Mouse (Mus musculus) adrenal gland, adult 2 months (tissue): Measurements from ENCODE around the gene Lzts2. TPM values are rescaled to one million over a fixed set of nuclear protein-coding genes. Genes with fewer than 3 reads are reported as not detected.

Experiments used
- DNase-seq: peaks from one replicate; pipeline ENCODE4 v3.0.0; 2021
- polyA plus RNA-seq: library from polyadenylated mRNA; depleted of rRNA; stranded (reverse); fragments of >200 nt; gene quantifications from 2 replicates; pipeline ENCODE4 v1.2.3, GENCODE M21; 2012
- total RNA-seq, 2 experiments: library from RNA; stranded (reverse); gene quantifications; 2 replicates each; pipeline ENCODE4 v1.2.3; 2021

The Lzts2 gene
- total and polyA plus RNA-seq, 3 experiments, result 52.8 to 313 (median 111) TPM

DNA sequence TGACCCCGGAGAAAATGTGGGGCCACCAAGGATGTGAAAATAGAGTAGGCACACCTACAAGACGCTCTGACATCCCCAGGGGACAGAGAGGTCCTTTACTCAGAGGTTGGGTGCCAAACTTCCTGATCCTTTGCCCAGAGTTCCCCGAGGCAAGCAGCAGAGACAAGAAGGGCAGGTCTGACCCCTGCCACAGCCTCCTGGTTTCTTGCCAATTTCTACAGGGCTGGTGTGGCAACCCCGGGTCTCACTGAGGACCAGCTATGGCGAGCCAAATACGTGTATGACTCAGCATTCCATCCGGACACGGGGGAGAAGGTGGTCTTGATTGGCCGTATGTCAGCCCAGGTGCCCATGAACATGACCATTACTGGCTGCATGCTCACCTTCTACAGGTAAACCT lies 35.3 kb downstream of the Lzts2 start:
- no peak for DNase-seq

DNA sequence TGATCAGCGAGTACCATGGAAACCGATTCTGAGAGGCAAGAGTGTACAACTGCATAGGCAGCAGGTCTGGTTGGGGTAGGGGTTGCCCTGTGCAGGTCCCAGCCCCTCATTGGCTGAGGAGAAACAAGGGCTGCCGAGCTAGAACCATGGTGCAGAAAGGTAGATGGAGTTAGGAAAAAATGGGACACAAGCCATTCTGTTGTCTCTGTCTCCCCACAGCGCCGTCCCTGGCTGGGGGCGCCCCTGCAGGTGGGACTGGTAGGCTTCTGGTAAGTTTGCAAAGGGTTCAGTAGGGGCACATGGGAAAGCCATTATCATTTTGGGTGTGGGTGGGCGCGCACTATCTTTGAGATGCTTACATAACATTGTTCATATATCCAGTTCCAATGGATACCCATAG lies 39.2 kb downstream of the Lzts2 start:
- no peak for DNase-seq

GRCm38 (mm10) chr19:45054892-45055690 lies 40.9 kb downstream of the Lzts2 start:
- DNase-seq, result peak; percentile 68

DNA sequence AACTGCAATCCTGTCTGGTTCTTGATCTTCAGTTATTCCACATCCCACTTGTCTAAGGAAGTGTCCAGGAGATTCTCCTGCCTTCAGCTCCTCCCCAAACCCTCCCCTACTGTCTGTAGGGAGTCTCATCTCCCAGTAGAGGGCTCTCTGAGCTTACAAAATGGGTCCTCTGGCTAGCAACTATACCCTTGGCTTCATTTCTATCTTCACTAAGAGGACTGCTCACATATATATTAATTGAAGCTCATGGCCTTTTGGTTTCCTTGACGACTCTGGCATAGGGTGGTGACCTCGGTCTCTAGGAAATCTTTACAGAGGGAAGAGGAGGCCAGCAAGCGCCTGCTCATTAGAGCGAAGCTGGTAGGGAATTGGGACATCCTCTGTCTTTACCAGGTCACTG lies 42.1 kb downstream of the Lzts2 start:
- peak; percentile 73 for DNase-seq

GRCm38 (mm10) chr19:45056908-45057698 lies 42.9 kb downstream of the Lzts2 start:
- DNase-seq, result no peak

GRCm38 (mm10) chr19:45057724-45058112 lies 43.5 kb downstream of the Lzts2 start:
- peak; percentile 77 for DNase-seq

DNA sequence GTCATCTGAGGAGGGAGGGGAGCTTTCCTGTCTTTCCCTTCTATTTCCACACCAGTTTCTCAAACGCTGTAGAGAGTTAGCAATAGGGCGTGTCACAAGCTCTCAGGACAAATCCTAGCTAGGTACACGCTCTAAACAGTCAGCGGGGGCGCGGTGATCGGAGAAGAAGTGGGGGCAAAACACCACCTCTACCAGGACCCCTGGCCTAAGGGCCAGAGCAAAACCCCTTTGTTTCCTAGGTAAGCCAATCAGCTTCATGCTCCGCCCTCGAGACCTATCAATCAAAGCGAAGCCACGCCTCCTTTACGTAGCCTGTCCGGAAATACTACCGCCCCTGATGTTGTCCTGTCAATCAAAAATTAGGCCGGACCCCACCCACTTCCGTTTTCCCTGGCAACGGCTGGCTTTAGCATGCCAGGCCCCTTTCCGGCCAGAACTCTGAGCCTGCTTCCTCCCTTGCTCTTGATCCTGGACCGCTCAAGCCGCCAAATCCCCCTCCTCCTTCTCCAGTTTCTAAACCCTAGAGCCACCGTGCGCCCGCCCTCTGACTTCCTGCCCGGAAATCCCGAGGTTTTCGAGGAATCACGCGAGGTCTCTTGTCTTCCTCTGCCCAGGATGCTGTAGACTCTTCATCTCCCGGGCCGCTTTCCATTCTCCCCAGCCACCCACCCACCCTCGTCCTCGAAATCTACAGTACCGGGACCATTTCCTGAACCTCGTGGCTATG lies 44.1 kb downstream of the Lzts2 start:
- peak; percentile 94 for DNase-seq

GRCm38 (mm10) chr19:45058841-45059240 lies 44.6 kb downstream of the Lzts2 start:
- no peak for DNase-seq

GRCm38 (mm10) chr19:45063565-45064292 lies 49.5 kb downstream of the Lzts2 start:
- DNase-seq, result peak; percentile 71

DNA sequence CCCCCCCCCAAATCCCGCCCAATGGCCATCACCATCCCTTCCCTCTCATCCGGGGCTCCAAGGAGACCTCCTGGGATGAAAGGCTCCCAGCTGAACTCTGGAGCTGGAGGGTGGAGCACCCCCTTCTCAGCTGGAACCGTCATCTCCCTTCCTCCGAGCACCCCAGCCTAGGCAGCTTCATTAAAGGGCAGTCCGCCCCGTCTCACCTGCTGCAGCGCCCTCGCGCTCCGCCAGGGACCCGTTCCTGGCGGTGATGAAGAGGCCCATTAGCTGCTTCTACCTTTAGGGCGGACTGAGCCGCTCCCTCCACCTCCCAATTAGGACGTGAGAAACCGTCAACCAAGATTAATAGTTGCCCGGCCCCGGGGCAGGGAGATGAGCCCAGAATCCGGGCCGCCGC lies 51.0 kb downstream of the Lzts2 start:
- DNase-seq, result no peak

- no peak for DNase-seq
Measured at GRCm38 (mm10) chr19:45067170-45067569, 53.0 kb downstream of the Lzts2 start.

DNA sequence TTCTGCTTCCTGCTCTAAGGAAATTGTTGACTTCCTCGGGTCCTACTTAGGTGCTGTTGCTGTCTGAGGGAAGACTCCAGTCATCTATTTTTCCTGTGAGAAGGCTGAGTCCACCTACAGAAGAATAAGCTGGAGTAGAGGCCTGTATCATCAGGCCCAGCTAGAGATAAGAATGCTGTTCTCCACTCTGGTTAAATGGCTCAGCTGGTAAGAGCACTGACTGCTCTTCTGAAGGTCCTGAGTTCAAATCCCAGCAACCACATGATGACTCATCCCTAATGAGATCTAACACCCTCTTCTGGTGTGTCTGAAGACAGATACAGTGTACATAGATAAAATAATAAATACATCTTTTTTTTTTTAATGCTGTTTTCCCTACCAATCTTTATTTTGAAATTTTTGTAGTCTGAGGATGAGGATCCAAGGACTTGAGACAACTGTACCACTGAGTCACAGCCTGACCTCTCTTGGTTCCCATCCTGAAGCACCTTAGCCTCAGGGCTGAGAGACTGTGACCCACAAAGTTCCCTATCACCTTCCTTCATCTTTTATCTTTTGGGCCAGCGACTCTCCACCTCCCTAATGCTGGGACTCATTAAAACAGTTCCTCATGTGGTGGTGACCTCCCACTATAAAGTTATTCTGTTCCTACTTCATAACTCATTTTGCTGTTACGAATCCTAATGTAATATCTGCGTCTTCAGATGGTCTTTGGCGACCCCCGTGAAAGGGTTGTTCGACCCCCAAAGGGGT lies 53.7 kb downstream of the Lzts2 start:
- DNase-seq, result no peak

GRCm38 (mm10) chr19:45073871-45074542 lies 59.8 kb downstream of the Lzts2 start:
- DNase-seq, result peak; percentile 84

- peak; percentile 97 for DNase-seq
Measured at GRCm38 (mm10) chr19:45074580-45075322, 60.5 kb downstream of the Lzts2 start, which contains the start of gene Kazald1. TSS of gene Kazald1 (plus strand) at chr19:45075241.

- no peak for DNase-seq
Measured at GRCm38 (mm10) chr19:45075323-45076035, 61.3 kb downstream of the Lzts2 start.

DNA sequence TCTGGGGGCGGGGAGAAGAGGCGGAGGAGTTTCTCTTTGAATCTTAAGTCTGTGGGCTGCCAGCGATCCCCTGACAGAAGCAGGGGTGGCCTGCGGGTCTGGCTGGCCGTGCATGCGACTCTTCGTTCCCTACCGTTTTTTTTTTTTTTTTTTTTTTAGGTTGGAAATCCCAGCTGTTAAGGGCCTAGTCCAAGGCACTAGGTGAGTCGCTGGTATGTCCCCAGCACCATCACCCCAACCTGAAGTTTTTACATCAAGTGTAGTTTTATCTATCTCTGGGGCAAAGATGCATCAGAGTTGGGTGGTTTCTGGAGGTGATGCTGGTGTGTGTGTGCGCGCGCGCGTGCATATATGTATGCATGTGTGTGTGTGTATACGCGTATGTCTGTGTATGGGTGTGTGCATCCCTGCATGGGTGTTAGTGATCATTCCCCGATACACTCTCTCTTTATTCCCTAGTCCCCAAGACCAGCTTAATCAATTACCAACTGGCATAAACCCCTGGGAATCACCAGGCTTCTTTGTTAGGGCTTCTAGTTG lies 61.9 kb downstream of the Lzts2 start:
- no peak for DNase-seq
